9 mouse cellular contexts compared by ENCODE assay signal in the genomic region with DNA sequence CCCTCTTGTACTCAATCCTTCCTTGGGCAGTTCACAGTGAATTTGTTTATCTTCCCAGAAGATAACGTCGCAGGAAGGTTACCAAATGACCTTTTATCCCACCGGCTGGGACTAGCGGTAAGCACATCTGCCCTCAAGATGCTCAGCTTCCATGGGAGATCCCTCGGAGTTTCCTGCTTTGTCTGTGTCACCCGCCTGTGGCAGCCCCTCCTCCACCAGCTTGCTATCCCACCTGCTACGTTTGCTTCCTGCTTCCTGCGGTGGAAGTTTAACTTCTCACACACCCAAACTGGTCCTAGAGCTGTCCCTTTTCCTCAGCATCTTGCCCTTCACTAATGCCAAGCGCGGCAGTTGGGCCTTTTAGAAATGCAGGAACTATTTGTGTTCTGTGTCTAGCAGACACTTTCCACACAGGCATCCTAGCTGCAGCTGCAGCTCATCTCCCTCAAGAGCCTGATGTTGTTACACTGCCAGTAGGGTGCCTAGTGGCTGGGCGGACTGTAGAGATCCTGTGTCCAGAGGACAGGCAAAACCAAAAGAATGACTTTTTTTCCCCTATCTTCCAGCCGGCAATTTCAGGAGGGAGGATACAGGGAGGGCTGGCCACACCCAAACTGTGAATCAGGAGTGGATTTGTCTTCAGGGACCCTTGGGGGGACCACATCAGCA.
A peak's percentile ranks its signal among the peaks of the same experiment; 100 is the strongest.
DNase-seq lines count a peak whose midpoint lies in the region; ATAC-seq lines count a peak whose summit lies in the region.
"Had no signal": no experiment of that assay in that cellular context is flagged by ENCODE, and none has a peak within 500 bp of the region (broad histone marks: within the 10 kb centered on the region; RNA-seq: fewer than 3 reads in every experiment).

No protein-coding gene starts in this region.

- 10% methylated on average over 12 of the region's 12 CpGs for WGBS in limb, embryonic 15.5 days

- no peaks in the 10 kb centered on the region for H3K9me3 ChIP-seq in limb, embryonic 15.5 days

- H3K27ac ChIP-seq in limb, embryonic 15.5 days, result peak overlapping the region; percentile 79

- no peak overlapping the region for H3K4me3 ChIP-seq in limb, embryonic 15.5 days

- H3K9ac ChIP-seq in limb, embryonic 15.5 days, result no peak overlapping the region

- H3K27me3 ChIP-seq in limb, embryonic 15.5 days, result no peaks in the 10 kb centered on the region

- 0 out of 2 replicates have a peak, but pooled peaks have one; percentile 2 for ATAC-seq in limb, embryonic 15.5 days (ENCODE audit: insufficient number of reproducible peaks, low FRiP score, low TSS enrichment, low read depth)

- H3K4me2 ChIP-seq in limb, embryonic 15.5 days, result no peak overlapping the region

- intact Hi-C loops in heart, postnatal 14 days (cut with DNase I), result no loop called here
- intact Hi-C loops in left cerebral cortex, postnatal 36 days (cut with DNase I), result no loop called here

- H3K4me1 ChIP-seq in limb, embryonic 15.5 days, result peaks cover 21% of the 10 kb centered on the region

- DNase-seq in embryo, embryonic 11 days, result peak; percentile 43
- no peak for DNase-seq in embryo, embryonic 9.5 days (ENCODE audit: extremely low spot score)
- peak; percentile 89 for DNase-seq in ES-CJ7 (ENCODE audit: low read depth, low spot score)
- peak; percentile 9 to 15 for DNase-seq in heart, postnatal 14 days
- no peak for DNase-seq in spleen, adult 12 weeks (ENCODE audit: low spot score)
- no peak for DNase-seq in left cerebral cortex, postnatal 36 days (ENCODE audit: low spot score in 2 of 2)
- DNase-seq in spleen, postnatal 36 days (ENCODE audit: low spot score in 2 of 2), result no peak
- DNase-seq: gastrocnemius, postnatal 10 days had no signal

- H3K36me3 ChIP-seq in limb, embryonic 15.5 days, result no peaks in the 10 kb centered on the region

Comparison
In these comparisons a context has a peak if more than half of its experiments do, and no peak if none do; other contexts are left out.
1. DNase-seq: peak in embryo, embryonic 11 days (single experiment), ES-CJ7 (single experiment) and heart, postnatal 14 days (2 of 2); none in embryo, embryonic 9.5 days (single experiment), spleen, adult 12 weeks (single experiment), left cerebral cortex, postnatal 36 days (0 of 2) and spleen, postnatal 36 days (0 of 2).